Comparison of ENCODE assay signal across 17 mouse cellular contexts in genomic region chr19:6569021-6569420, GRCm38 (mm10). TPM values are rescaled to one million over a fixed set of nuclear protein-coding genes. Genes with fewer than 3 reads are reported as not detected.
"Had no signal": no experiment of that assay in that cellular context is flagged by ENCODE, and none has a peak within 500 bp of the region (broad histone marks: within the 10 kb centered on the region; RNA-seq: fewer than 3 reads in every experiment).

No protein-coding gene starts in this region.

- H3K4me3 ChIP-seq: layer of hippocampus, adult 2 months; liver, embryonic 15.5 days; neural tube, embryonic 15.5 days had no signal

- ATAC-seq: lung, postnatal 0 days had no signal

- H3K9me3 ChIP-seq: liver, embryonic 15.5 days; neural tube, embryonic 15.5 days had no signal

- H3K27me3 ChIP-seq: liver, embryonic 15.5 days; neural tube, embryonic 15.5 days had no signal

- H3K36me3 ChIP-seq: liver, embryonic 15.5 days; neural tube, embryonic 15.5 days had no signal

- H3K4me2 ChIP-seq: liver, embryonic 11.5 days; liver, embryonic 15.5 days; neural tube, embryonic 15.5 days had no signal

- DNase-seq: kidney, postnatal 10 days; kidney, postnatal 4 days; lung, adult 2 months; lung, postnatal 36 days; right cerebral cortex, adult 18-20 months; right cerebral cortex, postnatal 25 days; thymus, postnatal 36 days had no signal

- H3K9ac ChIP-seq: liver, embryonic 15.5 days; neural tube, embryonic 15.5 days had no signal

- H3K27ac ChIP-seq: layer of hippocampus, adult 2 months; liver, embryonic 15.5 days; neural tube, embryonic 15.5 days had no signal

- H3K4me1 ChIP-seq: liver, embryonic 15.5 days; neural tube, embryonic 15.5 days had no signal

RNA-seq across cellular contexts. Expression of gene Slc22a12, which starts 26.2 kb away (rescaled TPM):
- total RNA-seq: megakaryocyte progenitor cell, adult 5-6 weeks had no signal
- polyA plus RNA-seq: limb, embryonic 14.5 days; liver, embryonic 11.5 days; liver, embryonic 15.5 days; small intestine, adult 2 months; stomach, embryonic 16.5 days; thymus, postnatal 0 days had no signal
